Mouse (Mus musculus) cerebellum, adult 9-11 months (tissue): ENCODE measurements around the gene Dock4.
A peak's percentile ranks its signal among the peaks of the same experiment; 100 is the strongest.

Source experiments
- DNase-seq: peaks from one replicate; pipeline ENCODE4 v3.0.0; 2022

Dock4 gene

GRCm38 (mm10) chr12:40669460-40669859, 223.7 kb downstream of the Dock4 start:
- no peak for DNase-seq

GRCm38 (mm10) chr12:40670766-40671165, 225.0 kb downstream of the Dock4 start:
- no peak for DNase-seq

- DNase-seq, result no peak
Measured at GRCm38 (mm10) chr12:40679713-40680112, 234.0 kb downstream of the Dock4 start.

GRCm38 (mm10) chr12:40680551-40680950, 234.8 kb downstream of the Dock4 start:
- no peak for DNase-seq

- DNase-seq, result no peak
Measured at GRCm38 (mm10) chr12:40691444-40691843, 245.7 kb downstream of the Dock4 start.

- no peak for DNase-seq
Measured at GRCm38 (mm10) chr12:40694082-40694721, 248.4 kb downstream of the Dock4 start.

GRCm38 (mm10) chr12:40698330-40698729, 252.6 kb downstream of the Dock4 start:
- DNase-seq, result no peak

- no peak for DNase-seq
Measured at GRCm38 (mm10) chr12:40702233-40702792, 256.6 kb downstream of the Dock4 start.

GRCm38 (mm10) chr12:40704296-40704695, 258.5 kb downstream of the Dock4 start:
- no peak for DNase-seq

GRCm38 (mm10) chr12:40707108-40707507, 261.4 kb downstream of the Dock4 start:
- no peak for DNase-seq

GRCm38 (mm10) chr12:40709094-40709493, 263.3 kb downstream of the Dock4 start:
- DNase-seq, result no peak

GRCm38 (mm10) chr12:40712235-40712634, 266.5 kb downstream of the Dock4 start:
- DNase-seq, result no peak

- no peak for DNase-seq
Measured at GRCm38 (mm10) chr12:40714288-40714687, 268.5 kb downstream of the Dock4 start.

GRCm38 (mm10) chr12:40715174-40715573, 269.4 kb downstream of the Dock4 start:
- DNase-seq, result peak; percentile 85

GRCm38 (mm10) chr12:40728373-40728772, 282.6 kb downstream of the Dock4 start:
- DNase-seq, result no peak

GRCm38 (mm10) chr12:40730756-40731155, 285.0 kb downstream of the Dock4 start:
- DNase-seq, result no peak

- DNase-seq, result no peak
Measured at GRCm38 (mm10) chr12:40745501-40745900, 299.7 kb downstream of the Dock4 start.

GRCm38 (mm10) chr12:40746081-40746480, 300.3 kb downstream of the Dock4 start:
- DNase-seq, result no peak

- no peak for DNase-seq
Measured at GRCm38 (mm10) chr12:40759281-40759680, 313.5 kb downstream of the Dock4 start.

GRCm38 (mm10) chr12:40767258-40767816, 321.6 kb downstream of the Dock4 start:
- no peak for DNase-seq

GRCm38 (mm10) chr12:40773091-40773490, 327.3 kb downstream of the Dock4 start:
- no peak for DNase-seq

GRCm38 (mm10) chr12:40781554-40781953, 335.8 kb downstream of the Dock4 start:
- DNase-seq, result no peak

GRCm38 (mm10) chr12:40788621-40789111, 342.9 kb downstream of the Dock4 start:
- DNase-seq, result no peak
